Mouse (Mus musculus) adrenal gland, adult (tissue): ENCODE measurements around the gene 1700023F06Rik.
A peak's percentile ranks its signal among the peaks of the same experiment; 100 is the strongest.

Source experiments
- DNase-seq, 2 experiments: peaks; one replicate each; pipeline ENCODE4 v3.0.0; 2022 to 2023; ENCODE audit warnings: low spot score in 1 of 2; ENCODE audit not compliant: inconsistent age in 2 of 2

1700023F06Rik gene

DNA sequence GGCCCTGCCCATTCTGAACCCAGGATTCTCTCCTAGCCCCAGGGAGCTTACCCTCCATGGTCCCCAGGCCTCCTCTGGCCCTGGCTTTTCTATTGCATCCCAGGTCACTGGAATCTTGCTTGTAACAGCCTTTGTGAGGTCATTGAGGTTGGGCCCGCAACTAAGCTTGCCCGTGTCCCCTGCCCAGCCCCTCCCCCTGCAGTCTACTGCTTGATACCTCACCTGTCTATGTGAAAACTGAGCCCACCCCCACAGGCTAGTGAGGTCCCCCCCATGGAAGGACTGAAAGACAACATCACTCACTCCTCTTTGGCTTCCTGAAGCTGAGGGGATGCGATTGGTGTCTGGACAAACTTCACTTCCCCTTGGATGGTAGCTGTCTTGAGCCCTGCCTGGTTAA, at the start of gene 1700023F06Rik:
1700023F06Rik (minus strand) TSS at position 101 of the 400 bp plus-strand sequence.
- DNase-seq, result no peak

DNA sequence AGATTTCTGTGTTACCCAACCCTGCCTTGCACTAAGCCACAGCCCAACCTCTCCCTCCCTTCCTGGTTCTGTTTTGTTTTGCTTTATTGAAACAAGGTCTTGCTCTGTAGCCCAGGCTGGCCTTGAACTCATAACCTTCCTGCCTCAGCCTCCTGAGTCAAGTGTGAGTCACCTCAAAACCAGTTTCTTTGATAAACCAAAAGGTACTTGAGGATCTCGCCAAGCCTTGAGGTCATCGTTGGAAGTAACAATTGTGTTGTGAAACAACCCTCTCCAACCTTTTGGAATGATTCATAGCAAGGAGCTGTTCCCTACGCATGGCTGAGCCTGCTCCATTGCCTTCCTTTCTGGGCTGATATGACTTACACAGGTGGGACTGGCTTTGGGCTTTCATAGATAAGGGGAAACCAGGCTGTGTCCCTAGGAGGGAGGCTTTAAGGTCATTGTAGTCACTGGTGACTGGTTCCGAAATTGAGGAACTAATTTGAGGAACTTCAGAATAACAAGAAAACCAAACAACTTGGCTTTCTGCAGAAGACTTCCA, 49.7 kb upstream of the 1700023F06Rik start:
- DNase-seq, result peak; percentile 76 to 91

DNA sequence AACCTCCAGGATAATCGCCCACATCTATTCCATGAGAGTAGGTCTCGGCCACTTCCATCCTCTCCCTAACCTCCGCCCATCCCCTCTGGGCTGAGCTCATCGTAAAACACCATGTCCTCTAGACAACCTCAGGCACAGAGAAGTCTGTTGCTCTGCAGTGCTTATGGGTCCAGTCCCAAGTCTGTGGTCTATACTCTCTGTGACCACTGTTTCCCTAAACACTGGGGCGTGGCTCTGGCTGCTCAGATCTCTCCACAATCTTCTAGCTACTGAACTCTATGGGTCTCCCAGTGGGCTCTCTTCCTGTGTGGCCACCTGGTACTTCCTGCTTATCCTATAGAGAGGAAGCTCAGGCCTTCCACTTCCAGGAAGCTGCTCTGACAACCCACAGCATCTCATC, 45.2 kb upstream of the 1700023F06Rik start:
- no peak for DNase-seq

DNA sequence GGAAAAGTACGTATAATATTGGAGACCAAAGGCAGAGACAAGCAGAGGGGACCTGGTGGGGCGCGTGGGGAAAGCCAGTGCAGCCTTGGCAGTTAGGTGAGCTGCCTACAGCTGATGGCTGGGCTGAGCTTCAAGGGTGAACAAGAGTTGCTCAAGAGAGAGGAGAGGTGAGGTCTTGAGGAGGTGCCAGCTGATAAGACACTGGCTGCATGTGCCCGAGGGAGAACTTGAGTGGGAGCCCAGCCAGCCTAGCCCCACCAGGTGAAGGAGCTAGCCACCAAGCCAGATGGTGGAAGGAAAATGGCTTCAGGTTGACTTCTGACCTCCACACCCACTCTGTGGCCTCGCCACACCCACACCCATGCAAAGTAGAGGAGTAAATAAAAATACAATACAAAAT, 44.0 kb upstream of the 1700023F06Rik start:
- DNase-seq, result no peak

DNA sequence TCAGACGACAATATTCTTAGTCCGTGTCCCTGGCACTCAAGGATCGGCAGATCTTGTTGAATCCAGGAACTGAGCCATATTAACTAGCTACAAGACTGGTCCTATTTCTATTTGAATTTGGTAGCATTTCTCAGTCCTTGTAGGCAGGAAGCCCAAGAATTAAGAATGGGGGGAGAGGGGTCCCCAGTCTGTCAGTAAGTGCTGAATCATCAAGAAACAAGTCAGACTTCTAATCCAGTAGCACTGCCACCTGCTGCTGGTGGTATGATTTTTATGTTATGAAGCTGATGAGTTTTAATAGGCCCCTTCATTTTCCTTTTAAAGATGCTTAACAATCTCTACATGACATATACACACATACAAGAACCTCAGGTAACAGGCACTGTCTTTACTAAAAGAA, 42.0 kb upstream of the 1700023F06Rik start:
- DNase-seq, result no peak

DNA sequence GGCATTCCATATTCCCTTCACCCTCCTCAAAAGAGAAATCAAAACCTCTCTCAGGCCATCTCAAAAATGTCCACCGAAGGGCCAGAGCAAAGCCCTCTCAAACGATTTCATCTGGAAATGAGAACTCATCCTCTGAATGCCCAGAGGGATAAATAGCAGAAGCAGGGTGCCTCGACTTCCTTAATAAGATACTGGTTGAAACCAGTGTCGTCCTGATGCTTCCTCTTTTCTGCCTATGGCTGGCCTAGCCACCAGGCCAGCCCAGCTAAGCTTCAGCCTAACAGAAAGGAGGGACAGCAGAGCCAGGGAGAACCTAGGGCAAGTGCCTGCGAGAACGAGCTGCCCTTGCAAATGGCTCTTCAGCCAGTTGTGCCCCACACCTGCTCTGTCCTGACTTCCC, 41.2 kb upstream of the 1700023F06Rik start:
- peak in 1 of 2 experiments; percentile 36 for DNase-seq

DNA sequence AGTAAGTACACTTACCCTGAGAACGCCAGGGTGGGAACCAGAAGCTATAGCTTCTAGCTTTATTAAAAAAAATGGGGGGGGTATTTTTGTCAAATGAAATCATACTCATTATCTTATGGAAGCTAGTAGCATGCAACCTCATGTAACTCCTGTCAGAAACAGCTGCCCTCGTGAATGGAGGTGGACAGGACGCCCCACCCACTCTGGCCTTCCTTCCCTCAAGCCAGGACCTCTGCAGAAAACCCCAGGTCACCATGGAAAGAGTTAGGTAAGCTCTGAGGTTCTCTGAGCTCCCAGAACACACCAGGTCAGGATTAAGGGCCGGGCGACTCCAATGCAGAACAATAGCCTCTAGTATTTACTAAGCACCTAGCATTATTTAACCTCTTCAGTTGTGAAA, 40.5 kb upstream of the 1700023F06Rik start:
- peak in 1 of 2 experiments; percentile 34 for DNase-seq

DNA sequence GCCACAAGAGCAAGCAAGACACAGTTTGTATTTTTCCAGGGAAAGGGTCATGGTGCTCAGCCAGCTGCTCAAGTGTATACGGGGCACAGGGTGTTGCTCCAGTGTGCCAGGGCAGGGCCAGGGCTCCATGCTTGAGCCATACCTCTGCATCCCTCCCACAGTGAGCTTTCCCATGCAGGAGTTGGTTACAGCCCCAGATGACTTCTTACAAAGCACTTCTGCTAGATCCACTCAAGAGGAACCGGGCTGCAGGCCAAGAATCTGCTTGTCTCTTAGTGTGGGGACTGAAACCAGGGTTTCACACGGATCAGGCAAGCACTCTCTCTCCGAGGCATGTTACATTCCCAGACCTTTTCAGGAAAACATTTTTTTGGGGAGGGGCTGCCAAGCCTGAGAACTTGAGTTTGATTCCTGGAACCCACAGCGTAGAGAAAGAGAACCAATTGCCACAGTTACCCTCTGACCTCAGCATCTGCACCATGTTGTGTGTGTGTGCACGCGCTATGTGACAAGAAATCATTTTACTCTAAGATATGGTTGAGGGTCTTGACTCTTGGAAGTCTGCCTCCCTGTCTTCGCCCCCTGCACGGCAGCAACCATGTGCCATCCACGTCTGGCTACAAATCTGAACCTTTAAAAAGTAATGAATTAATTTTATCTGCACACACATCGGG, 39.3 kb upstream of the 1700023F06Rik start:
- peak; percentile 76 to 85 for DNase-seq

DNA sequence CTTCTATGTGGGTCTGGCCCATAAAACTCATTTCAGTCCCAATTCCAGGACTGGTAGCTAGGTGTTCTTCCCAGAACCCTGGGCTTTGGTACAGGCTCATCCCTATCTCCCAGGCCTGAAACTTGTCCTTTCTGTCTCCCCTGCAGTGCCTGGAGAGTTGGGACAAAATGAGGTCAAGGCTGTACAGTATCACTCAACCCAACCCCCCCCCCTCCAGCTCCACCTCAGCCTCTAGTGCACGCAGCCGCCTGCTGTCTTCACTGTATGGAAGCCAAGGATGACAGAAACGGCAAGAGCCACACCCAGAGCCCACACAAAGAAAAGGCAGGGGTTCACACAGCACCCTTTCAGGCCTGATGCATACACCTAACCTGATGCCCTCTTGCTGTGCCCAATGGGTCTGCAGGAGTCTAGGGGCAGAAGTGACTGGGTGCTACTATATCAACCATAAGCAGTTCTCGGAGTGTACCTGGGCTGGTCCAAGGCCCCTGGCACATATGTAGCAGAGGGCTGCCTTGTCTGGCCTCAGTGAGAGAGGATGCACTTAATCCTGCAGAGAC, 38.5 kb upstream of the 1700023F06Rik start:
- no peak for DNase-seq

DNA sequence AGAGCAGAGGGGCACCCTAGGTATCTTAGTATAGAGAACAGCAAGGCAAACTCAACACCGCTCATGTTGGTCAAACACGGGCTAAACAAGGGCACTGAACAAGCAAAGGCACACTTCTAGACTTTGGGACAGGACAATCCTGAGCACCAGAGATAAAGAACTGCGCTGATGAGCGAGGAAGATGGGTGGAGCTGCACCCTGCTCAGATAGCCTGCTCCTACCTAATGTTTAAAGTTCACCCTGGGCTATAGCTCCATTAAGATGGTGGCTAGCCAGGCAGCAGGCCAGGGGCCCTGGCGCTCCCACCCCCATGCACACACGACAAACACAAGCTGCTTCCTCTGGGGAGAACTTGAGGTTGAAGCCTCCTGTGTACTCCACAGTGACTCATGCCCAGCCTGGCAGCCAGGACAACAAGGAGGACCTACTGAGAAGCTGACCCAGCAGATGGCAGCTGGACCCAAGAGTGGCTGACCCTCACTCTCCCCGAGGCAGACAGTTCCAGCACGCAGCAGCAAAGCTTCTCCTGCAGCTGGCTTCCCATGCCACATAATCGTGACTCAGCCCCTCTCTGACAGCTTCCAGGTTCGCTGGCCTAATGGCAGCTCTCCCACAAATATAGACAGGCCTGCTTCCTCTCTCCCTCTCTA, 37.8 kb upstream of the 1700023F06Rik start:
- DNase-seq, result peak; percentile 84 to 92

DNA sequence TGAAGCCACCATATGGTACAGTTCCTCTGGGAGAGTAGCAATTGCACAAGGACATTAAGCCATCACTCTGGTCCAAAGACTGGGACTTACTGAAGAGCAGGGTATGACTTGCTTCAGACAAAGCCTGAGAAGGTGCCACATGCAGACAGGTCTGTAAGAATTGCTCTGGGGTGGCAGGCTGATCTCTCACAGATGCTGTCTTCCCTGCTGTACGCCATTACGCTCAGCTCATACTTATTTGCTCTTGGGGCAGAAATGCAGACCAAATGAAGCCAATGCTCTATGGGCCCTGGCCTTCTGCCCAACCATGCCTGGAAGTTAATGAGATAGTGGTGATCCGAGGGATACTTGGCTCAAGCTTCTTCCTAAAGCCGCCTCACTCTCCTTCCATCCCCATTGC, 36.5 kb upstream of the 1700023F06Rik start:
- no peak for DNase-seq

DNA sequence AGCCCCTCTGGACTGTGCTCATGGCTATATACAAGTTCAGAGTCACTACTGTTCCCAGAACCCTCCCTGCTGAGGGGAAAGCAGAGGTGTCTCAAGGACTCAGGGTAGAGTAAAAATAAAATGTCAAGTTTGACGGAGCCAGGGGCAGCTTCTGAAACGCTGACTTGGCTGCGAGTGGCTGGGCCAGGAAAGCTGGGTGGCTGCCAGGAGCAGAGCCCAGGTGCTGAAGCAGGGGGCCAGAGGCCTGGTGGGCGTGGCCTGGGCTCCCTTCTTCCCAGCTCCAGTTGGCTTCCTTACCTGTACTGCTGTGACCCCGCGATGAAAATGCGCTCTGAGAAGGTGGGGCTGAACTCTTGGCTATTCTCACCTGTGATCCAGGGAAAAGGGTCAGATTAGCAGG, 32.4 kb upstream of the 1700023F06Rik start:
- DNase-seq, result peak; percentile 52 to 74

DNA sequence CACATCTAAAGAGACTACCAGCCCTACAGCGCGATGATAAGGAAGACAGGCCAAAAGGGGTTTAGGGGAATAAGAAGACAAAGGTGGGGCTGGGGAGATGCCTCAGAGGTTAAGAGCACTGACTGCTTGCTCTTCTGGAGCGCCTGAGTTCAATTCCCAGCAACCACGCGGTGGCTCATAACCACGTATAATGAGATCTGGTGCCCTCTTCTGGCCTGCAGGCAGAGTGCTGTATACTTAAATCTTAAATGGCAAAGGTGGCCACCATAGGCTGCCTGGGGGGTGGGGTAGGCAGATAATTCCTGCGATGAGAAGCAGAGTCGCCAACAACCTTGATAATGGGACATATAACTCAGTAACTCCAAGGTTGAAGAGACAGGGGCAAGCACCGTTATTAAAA, 29.4 kb upstream of the 1700023F06Rik start:
- no peak for DNase-seq

DNA sequence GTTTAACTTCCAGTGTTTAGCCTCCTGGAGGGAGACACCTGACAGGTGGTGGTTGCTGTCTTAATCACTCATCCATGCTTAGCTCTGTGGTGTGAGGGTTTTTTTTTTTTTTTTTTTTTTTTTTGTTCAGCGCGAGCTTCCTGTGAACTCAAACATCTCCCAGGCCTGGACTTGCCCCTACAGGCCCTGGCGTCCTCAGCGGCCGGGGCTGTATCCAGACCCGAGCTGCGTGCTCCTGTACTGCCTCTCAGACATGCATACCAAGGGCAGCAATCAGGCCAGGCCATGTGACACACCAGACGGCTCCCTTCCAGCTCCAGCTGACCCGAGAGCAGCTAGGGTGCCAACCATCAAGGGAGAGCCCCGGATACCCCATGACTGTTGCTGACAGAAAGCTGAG, 28.5 kb upstream of the 1700023F06Rik start:
- DNase-seq, result no peak

DNA sequence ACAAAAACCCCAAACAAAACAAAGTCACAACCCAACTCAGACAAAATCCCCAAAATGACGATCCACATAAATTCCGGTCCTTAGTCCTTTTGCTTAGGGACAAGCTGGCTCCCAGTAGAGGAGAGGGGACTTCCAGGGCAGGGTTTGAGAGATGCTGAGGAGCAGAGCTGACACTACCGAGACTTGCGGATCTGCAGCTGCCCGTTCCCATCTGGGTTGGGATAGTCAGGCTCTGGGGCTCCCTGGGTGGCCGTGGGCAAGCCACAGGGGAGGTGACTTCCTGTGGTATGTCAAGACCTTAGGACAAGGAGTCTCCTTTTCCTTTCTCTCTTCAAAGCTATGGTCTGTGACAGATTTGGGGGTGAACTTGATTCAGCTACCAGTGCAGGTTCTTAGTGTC, 28.1 kb upstream of the 1700023F06Rik start:
- DNase-seq, result no peak

DNA sequence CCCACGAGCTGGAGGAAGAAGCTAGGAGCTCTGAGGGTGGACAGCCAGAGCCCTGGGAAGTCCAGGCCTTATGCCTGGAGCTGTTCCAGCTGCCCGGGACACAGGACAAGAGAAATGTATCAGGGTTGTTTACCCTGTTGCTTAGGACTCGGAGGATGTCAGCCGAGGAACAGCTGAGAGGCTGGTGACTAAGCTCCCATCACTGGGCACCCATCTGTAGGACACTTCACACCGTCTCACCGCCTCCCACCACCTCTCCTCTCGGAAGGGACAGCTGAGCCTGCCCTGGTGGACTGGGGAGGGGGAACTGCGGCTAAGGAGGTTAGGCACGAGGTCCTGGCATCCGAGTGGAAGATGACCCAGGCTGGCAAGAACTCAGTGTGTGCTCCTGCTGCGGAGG, 27.3 kb upstream of the 1700023F06Rik start:
- no peak for DNase-seq

DNA sequence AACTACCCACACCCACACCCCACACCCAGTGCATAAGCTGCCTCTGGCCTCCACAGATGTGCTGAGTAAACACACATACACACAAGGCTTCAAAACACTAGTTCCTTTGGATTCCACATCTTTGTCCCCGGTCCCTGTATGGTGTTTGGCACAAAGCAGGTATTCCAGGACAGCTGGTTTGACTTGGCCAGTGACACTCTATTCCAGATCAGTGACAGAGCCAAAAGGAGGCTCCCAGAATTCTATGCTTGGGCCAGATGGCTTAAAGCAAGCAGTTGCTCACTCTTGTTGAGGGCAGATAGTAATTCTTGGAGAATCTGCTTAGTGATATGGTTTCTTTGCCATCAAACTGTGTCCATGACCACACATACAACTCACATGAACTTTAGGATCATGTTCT, 26.1 kb upstream of the 1700023F06Rik start:
- DNase-seq, result no peak

DNA sequence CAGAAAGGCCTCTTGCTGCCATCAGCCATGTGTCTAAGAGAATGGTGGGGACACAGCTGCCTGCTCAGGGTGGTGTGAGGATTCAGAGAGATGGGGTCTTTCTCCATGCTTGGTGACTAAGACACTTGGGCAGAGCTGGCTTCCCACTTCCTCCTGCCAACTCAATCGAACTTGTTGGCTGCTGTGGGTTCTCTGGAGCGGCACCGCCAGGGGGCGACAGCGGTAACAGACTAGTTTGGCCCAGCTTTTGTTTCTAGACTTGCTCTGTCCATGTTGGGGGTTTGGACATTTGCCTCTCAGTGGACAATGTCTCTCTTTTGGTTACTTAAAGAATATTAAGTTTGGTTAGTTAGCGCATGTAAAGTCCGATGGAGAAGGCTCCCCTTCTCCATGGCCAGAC, 24.6 kb upstream of the 1700023F06Rik start:
- DNase-seq, result peak; percentile 83 to 94

DNA sequence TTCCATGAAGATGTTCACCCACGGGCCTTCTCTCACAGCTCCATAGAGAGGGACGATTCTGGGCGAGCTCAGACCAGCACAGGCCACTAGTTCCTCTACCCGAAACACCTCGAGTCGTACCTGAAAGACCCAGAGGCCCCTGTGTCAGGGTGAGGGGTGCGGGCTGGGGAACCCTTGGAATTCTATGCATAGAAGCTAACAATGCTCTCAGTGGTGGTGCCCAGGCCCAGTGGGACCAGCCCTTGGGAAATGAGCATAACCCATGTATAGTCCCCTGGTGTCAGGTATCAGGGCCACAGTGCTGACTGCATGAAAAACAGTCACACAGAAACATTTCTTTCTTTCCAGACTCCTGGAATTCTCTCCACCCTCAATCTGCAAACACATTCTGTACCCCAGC, 23.0 kb upstream of the 1700023F06Rik start:
- DNase-seq, result no peak

DNA sequence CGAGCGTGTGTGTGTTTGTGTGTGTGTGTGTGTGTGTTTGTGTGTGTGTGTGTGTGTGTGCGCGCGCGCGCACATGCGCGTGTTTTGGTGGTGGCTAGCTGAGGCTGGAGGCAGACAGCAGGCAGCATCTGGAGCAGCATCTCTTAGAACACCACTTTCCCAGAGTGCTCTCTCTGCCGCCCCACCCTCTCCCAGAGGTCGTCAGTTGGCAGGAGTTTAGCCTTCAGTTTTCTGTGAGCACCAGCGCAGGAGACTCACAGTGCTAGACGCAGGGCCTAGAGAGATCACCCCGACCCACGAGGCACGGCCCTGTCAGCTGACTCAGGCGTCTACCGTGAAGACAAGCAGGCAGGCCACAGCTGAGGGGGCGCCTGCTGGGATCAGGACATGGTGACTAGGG, 22.3 kb upstream of the 1700023F06Rik start:
- DNase-seq, result no peak

DNA sequence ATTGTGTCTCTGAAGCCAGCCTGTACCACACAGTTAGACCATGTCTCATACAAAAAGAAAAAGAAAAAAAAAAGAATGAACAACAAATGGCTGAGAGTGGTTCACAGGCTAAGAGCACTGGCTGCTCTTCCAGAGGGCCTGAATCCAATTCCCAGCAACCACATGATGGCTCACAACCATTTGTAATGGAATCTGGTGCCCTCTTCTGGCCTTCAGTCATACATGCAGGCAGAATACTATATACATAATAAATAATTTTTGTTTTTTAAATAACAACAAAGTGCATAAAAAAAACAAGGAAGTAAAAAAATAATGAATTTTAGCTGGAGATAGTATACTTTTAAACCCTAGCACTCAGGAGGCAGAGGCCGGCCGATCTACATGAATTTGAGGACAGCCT, 21.2 kb upstream of the 1700023F06Rik start:
- no peak for DNase-seq

DNA sequence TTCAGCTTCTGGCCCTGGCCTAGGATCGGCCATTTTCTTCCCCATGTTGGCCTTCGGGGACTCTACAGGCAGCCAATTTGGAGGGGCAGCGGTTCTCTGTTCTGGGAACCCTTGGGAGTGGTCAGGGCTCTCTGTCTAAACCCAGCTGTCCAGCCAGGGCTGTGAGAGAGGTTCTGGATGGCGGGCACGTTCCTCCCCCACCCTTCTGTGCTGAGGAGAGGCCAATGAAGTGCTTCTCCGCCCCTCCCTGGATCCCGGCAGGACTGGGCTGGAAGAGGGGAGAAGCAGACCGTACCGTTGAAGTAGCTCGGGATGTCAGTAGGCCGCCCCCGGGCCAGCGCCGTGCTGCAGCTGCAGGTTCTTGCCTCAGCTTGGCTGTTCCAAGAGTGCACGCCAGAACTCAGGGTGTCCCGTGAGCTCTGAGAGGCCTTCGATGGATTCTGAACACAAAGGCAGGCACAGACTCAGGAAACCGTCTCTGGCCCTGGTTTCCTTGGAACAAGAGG, 15.6 kb upstream of the 1700023F06Rik start:
- DNase-seq, result peak in 1 of 2 experiments; percentile 61
